Mouse (Mus musculus) A20 (cell line): ENCODE measurements around the gene Stxbp6.
A peak's percentile ranks its signal among the peaks of the same experiment; 100 is the strongest.

Experiments
- DNase-seq: peaks from one replicate; pipeline ENCODE4 v3.0.0-alpha.2; 2011; ENCODE audit warnings: low read depth, low spot score

The Stxbp6 gene

GRCm38 (mm10) chr12:44913854-44914253 lies 160.7 kb downstream of the Stxbp6 start:
- peak; percentile 4 for DNase-seq

GRCm38 (mm10) chr12:44908028-44908702 lies 166.3 kb downstream of the Stxbp6 start:
- no peak for DNase-seq

GRCm38 (mm10) chr12:44906001-44906400 lies 168.5 kb downstream of the Stxbp6 start:
- DNase-seq, result no peak

GRCm38 (mm10) chr12:44903205-44903732 lies 171.2 kb downstream of the Stxbp6 start:
- no peak for DNase-seq

- no peak for DNase-seq
Observed at GRCm38 (mm10) chr12:44899173-44899870, 175.2 kb downstream of the Stxbp6 start.

GRCm38 (mm10) chr12:44896460-44896859 lies 178.0 kb downstream of the Stxbp6 start:
- DNase-seq, result no peak

GRCm38 (mm10) chr12:44889677-44890393 lies 184.7 kb downstream of the Stxbp6 start:
- DNase-seq, result no peak

GRCm38 (mm10) chr12:44886826-44887225 lies 187.7 kb downstream of the Stxbp6 start:
- no peak for DNase-seq

GRCm38 (mm10) chr12:44872697-44873096 lies 201.8 kb downstream of the Stxbp6 start:
- no peak for DNase-seq

- no peak for DNase-seq
Observed at GRCm38 (mm10) chr12:44865442-44865841, 209.1 kb downstream of the Stxbp6 start.

GRCm38 (mm10) chr12:44859454-44859853 lies 215.1 kb downstream of the Stxbp6 start:
- no peak for DNase-seq

GRCm38 (mm10) chr12:44858110-44858885 lies 216.2 kb downstream of the Stxbp6 start:
- DNase-seq, result no peak

- no peak for DNase-seq
Observed at GRCm38 (mm10) chr12:44852024-44852423, 222.5 kb downstream of the Stxbp6 start.

- no peak for DNase-seq
Observed at GRCm38 (mm10) chr12:44850516-44850915, 224.0 kb downstream of the Stxbp6 start.

- peak; percentile 38 for DNase-seq
Observed at GRCm38 (mm10) chr12:44848483-44849221, 225.9 kb downstream of the Stxbp6 start.

- no peak for DNase-seq
Observed at GRCm38 (mm10) chr12:44840585-44840984, 233.9 kb downstream of the Stxbp6 start.

- no peak for DNase-seq
Observed at GRCm38 (mm10) chr12:44839594-44840373, 234.7 kb downstream of the Stxbp6 start.

GRCm38 (mm10) chr12:44835879-44836467 lies 238.5 kb downstream of the Stxbp6 start:
- no peak for DNase-seq

GRCm38 (mm10) chr12:44811895-44812294 lies 262.6 kb downstream of the Stxbp6 start:
- no peak for DNase-seq

GRCm38 (mm10) chr12:44804213-44804612 lies 270.3 kb downstream of the Stxbp6 start:
- DNase-seq, result no peak
